Mouse (Mus musculus): ENCODE results near the gene Slc6a5. TPM values are rescaled to one million over a fixed set of nuclear protein-coding genes. Genes with fewer than 3 reads are reported as not detected.

Slc6a5 gene
- polyA plus RNA-seq (2012; rRNA removed) = 0.01 and 0.04 TPM in 2 replicates

DNA sequence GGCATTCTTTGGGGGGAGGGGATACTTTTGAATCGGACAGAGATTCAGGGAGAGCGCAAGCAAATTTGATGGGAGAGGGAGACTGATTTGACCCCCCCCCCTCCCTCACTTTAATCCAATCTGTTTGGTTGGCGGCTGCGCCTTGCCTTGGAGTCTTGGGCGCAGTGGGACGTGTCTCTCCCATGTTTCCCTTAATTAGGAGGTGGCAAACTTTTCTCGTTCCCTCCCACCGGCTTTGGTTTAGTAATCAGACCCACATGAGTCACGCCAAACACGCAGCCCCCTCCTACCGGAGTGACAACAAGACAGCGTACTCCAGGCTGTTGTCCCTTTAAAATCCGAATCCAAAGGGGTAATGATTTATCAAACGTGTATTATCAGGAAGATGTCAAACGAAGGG lies at the start of gene Slc6a5:
Gene Slc6a5 (plus strand): TSS at position 297 of the 400 bp plus-strand sequence.
- Histone ChIP-seq H3K4me3 (ENCODE audit: control insufficient read depth, low read depth, low read length) (no peak within 1 kb of the TSS), H3K27me3 (ENCODE audit: control insufficient read depth, insufficient read depth, low read length) (peaks cover 11% of the 10 kb centered on the region), H3K4me1 (ENCODE audit: control insufficient read depth, insufficient read depth, low read length) (peaks cover 10% of the 10 kb centered on the region), H3K27ac (ENCODE audit: control insufficient read depth, insufficient read depth, low read depth, low read length) (no peak within 1 kb of the TSS), H3K36me3 (ENCODE audit: control insufficient read depth, insufficient read depth, low read length) (no peaks in the 10 kb centered on the region)
- no peak for TF ChIP-seq CTCF (IDR thresholded peaks at IDR 0.05; ENCODE audit: control insufficient read depth, insufficient read depth, insufficient replicate concordance, low read depth, low read length)
- no peak for TF ChIP-seq POLR2A (IDR thresholded peaks at IDR 0.05; ENCODE audit: control insufficient read depth, low read depth, low read length)

DNA sequence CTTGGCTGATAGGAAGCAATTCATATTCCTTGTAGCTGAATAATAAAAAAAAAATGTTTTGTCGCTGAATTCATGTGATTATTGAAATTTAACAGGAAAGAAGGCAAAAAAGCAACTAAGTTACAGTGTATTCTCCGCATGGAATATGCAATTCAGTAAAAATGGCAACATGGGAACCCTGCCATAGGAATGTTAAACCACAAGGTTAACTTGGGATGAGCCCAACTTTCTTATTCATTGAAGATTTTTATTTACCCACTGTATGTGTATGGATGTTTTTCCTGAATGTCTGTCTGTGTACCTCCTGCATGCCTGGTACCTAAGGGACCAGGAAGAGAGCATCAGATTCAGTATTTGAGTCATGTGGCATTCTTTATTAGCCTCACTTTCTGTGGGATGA lies 48.8 kb upstream of the Slc6a5 start:
- Histone ChIP-seq H3K36me3 (ENCODE audit: control insufficient read depth, insufficient read depth, low read length) (no peaks in the 10 kb centered on the region), H3K4me1 (ENCODE audit: control insufficient read depth, insufficient read depth, low read length) (no peaks in the 10 kb centered on the region), H3K27me3 (ENCODE audit: control insufficient read depth, insufficient read depth, low read length) (no peaks in the 10 kb centered on the region), H3K4me3 (ENCODE audit: control insufficient read depth, low read depth, low read length) (no peak overlapping the region), H3K27ac (ENCODE audit: control insufficient read depth, insufficient read depth, low read depth, low read length) (no peak overlapping the region)
- TF ChIP-seq POLR2A (IDR thresholded peaks at IDR 0.05; ENCODE audit: control insufficient read depth, low read depth, low read length) (no peak), CTCF (IDR thresholded peaks at IDR 0.05; ENCODE audit: control insufficient read depth, insufficient read depth, insufficient replicate concordance, low read depth, low read length) (no peak)

DNA sequence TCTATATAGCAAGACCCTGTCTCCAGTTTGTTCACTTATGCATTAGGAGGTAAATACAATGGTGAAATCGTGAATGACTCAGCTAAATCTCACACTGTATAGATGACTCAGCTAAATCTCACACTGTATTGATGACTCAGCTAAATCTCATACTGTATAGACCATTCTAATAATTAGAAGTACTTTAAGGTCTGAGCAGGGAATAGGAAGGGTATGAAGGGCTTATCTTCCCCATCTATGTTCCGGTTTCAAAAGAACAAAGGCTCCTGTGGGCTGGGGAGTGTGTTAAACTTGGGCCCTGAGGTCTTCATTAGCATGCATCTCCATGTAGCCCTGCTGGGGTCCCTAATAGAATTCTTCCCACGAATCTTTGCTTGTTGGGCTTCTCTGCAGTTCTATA lies 46.2 kb upstream of the Slc6a5 start:
- H3K4me3 ChIP-seq (ENCODE audit: control insufficient read depth, low read depth, low read length) = no peak overlapping the region
- H3K36me3 ChIP-seq (ENCODE audit: control insufficient read depth, insufficient read depth, low read length) = no peaks in the 10 kb centered on the region
- no peaks in the 10 kb centered on the region for H3K4me1 ChIP-seq (ENCODE audit: control insufficient read depth, insufficient read depth, low read length)
- no peak overlapping the region for H3K27ac ChIP-seq (ENCODE audit: control insufficient read depth, insufficient read depth, low read depth, low read length)
- no peaks in the 10 kb centered on the region for H3K27me3 ChIP-seq (ENCODE audit: control insufficient read depth, insufficient read depth, low read length)
- TF ChIP-seq POLR2A (IDR thresholded peaks at IDR 0.05; ENCODE audit: control insufficient read depth, low read depth, low read length) (no peak), CTCF (IDR thresholded peaks at IDR 0.05; ENCODE audit: control insufficient read depth, insufficient read depth, insufficient replicate concordance, low read depth, low read length) (no peak)

DNA sequence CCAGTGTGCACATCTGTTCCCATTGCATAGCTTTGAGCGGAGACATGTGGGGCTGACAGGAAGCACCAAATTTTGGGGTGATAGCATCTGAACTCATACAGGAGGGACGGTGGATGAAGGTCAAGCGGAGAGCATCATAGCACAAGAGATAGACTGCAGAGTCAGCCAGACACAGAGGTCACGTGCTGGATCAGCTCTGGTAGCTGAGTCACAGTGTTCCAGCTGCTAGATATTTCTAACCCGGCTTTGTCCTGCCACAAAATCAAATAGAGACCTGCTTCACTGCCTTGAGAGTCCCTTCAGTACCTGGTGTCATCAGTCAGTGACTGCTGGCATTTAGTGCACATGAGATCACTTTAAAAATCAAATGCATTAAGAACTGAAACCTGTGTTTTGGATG lies 40.3 kb upstream of the Slc6a5 start:
- no peaks in the 10 kb centered on the region for H3K4me1 ChIP-seq (ENCODE audit: control insufficient read depth, insufficient read depth, low read length)
- no peak overlapping the region for H3K27ac ChIP-seq (ENCODE audit: control insufficient read depth, insufficient read depth, low read depth, low read length)
- no peaks in the 10 kb centered on the region for H3K36me3 ChIP-seq (ENCODE audit: control insufficient read depth, insufficient read depth, low read length)
- TF ChIP-seq CTCF (IDR thresholded peaks at IDR 0.05; ENCODE audit: control insufficient read depth, insufficient read depth, insufficient replicate concordance, low read depth, low read length) (no peak), POLR2A (IDR thresholded peaks at IDR 0.05; ENCODE audit: control insufficient read depth, low read depth, low read length) (no peak)
- H3K27me3 ChIP-seq (ENCODE audit: control insufficient read depth, insufficient read depth, low read length) = no peaks in the 10 kb centered on the region
- H3K4me3 ChIP-seq (ENCODE audit: control insufficient read depth, low read depth, low read length) = no peak overlapping the region

DNA sequence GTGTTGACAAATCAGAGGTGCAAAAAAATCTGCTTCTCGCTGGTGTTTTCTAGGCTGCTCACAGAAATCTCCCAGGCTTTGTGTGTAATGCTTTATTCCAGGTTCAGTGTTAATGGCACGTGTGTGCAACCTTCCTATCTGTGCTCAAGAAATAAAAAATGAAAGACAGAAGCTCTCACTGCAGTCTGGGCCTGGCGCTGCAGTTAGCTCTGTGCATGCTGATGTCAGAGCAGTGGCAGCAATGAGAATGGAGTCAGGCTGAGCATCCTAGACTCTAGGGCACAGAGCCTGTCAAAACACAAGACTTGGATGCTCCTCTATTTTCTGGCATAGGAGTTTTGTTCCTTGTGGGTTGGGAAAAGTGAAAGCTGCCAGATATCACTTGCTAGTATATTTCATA lies 39.7 kb upstream of the Slc6a5 start:
- H3K36me3 ChIP-seq (ENCODE audit: control insufficient read depth, insufficient read depth, low read length) = no peaks in the 10 kb centered on the region
- no peak for TF ChIP-seq POLR2A (IDR thresholded peaks at IDR 0.05; ENCODE audit: control insufficient read depth, low read depth, low read length)
- no peak for TF ChIP-seq CTCF (IDR thresholded peaks at IDR 0.05; ENCODE audit: control insufficient read depth, insufficient read depth, insufficient replicate concordance, low read depth, low read length)
- H3K4me1 ChIP-seq (ENCODE audit: control insufficient read depth, insufficient read depth, low read length) = no peaks in the 10 kb centered on the region
- no peak overlapping the region for H3K27ac ChIP-seq (ENCODE audit: control insufficient read depth, insufficient read depth, low read depth, low read length)
- H3K27me3 ChIP-seq (ENCODE audit: control insufficient read depth, insufficient read depth, low read length) = no peaks in the 10 kb centered on the region
- H3K4me3 ChIP-seq (ENCODE audit: control insufficient read depth, low read depth, low read length) = no peak overlapping the region

DNA sequence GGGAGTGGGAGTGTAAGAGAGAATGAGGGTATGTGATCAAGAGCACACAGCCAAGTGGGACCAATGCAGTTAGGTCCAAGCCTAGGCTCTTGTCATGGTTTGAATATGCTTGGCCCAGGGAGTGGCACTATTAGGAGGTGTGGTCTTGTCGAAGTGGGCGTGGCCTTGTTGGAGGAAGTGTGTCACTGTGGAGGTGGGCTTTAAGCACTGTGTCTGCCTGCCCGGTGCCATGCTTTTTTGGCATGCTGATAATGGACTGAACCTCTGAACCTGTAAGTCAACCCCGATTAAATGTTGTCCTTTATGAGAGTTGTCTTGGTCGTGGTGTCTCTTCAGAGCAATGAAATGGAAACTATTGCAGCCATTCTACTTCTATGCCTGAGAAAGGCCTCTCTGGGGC lies 32.6 kb upstream of the Slc6a5 start:
- TF ChIP-seq CTCF (IDR thresholded peaks at IDR 0.05; ENCODE audit: control insufficient read depth, insufficient read depth, insufficient replicate concordance, low read depth, low read length) (no peak), POLR2A (IDR thresholded peaks at IDR 0.05; ENCODE audit: control insufficient read depth, low read depth, low read length) (no peak)
- Histone ChIP-seq H3K27me3 (ENCODE audit: control insufficient read depth, insufficient read depth, low read length) (no peaks in the 10 kb centered on the region), H3K4me3 (ENCODE audit: control insufficient read depth, low read depth, low read length) (no peak overlapping the region), H3K36me3 (ENCODE audit: control insufficient read depth, insufficient read depth, low read length) (no peaks in the 10 kb centered on the region), H3K27ac (ENCODE audit: control insufficient read depth, insufficient read depth, low read depth, low read length) (no peak overlapping the region), H3K4me1 (ENCODE audit: control insufficient read depth, insufficient read depth, low read length) (no peaks in the 10 kb centered on the region)

DNA sequence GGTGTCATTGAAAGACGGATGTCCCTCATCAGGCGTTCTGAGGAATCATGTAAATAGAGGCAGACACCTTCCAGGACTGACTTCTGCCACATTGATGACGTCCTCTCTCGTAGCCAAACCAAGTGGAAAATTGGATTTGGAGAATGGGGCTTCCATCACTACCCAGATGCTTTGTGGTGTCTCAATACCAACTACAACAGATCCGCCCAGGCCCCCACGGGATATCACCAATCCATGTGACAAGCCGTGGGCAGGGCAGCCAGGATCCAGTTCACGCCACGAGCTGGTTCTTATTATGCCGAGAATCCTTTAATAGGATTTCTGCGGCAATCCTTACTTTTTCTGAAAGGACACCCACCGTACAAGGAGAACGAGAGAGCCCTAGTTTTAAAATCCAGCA lies 30.9 kb upstream of the Slc6a5 start:
- TF ChIP-seq CTCF (IDR thresholded peaks at IDR 0.05; ENCODE audit: control insufficient read depth, insufficient read depth, insufficient replicate concordance, low read depth, low read length) (no peak), POLR2A (IDR thresholded peaks at IDR 0.05; ENCODE audit: control insufficient read depth, low read depth, low read length) (no peak)
- Histone ChIP-seq H3K36me3 (ENCODE audit: control insufficient read depth, insufficient read depth, low read length) (no peaks in the 10 kb centered on the region), H3K27ac (ENCODE audit: control insufficient read depth, insufficient read depth, low read depth, low read length) (no peak overlapping the region), H3K4me3 (ENCODE audit: control insufficient read depth, low read depth, low read length) (no peak overlapping the region), H3K27me3 (ENCODE audit: control insufficient read depth, insufficient read depth, low read length) (no peaks in the 10 kb centered on the region), H3K4me1 (ENCODE audit: control insufficient read depth, insufficient read depth, low read length) (no peaks in the 10 kb centered on the region)
